Mouse (Mus musculus): ENCODE measurements around the gene Dchs1.
A peak's percentile ranks its signal among the peaks of the same experiment; 100 is the strongest.

Gene Dchs1

DNA sequence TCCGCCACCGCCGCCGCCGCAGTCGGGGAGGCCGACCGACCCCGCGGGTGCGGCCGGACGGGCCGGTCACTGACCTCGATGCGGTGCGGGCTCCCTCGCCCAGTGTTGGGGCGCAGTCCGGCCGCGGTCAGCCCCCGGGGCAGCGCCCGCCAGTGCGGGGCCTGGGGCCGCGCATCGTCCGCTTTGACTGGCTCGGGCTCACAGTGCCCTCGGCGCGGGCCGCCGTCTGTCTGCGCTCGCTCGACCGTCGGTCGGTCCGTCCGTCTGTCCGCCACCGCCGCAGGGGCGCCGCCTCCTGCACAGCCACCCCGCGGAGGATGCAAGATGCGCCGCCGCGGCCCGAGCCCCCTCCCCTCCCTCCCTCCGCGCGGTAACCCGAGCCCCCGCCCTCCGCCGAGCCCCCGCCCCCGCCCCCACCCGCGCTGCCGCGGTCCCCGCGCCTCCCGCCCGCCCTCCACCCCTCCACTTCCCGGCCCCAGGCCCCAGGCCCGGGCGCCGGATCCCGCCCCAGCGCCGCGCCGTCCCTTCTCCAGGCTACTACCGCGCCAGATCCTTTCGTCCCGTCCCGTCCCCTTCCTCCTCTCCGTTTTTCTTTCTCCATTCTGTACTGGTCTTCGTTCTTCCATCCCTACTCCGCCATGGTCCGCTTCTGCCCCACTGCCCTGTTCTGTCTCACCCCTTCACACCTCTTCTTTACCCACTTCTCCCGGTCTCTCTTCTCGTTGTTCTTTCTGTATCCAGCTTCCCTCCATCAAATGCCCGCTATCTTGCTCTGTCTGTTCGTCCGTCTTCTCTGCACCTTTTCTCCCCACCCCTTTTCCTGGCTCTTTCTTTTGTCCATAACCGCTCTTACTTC lies at the start of gene Dchs1:
Gene Dchs1, minus strand, starts transcription at position 370 of the 856 bp plus-strand sequence.
- no peak for DNase-seq

DNA sequence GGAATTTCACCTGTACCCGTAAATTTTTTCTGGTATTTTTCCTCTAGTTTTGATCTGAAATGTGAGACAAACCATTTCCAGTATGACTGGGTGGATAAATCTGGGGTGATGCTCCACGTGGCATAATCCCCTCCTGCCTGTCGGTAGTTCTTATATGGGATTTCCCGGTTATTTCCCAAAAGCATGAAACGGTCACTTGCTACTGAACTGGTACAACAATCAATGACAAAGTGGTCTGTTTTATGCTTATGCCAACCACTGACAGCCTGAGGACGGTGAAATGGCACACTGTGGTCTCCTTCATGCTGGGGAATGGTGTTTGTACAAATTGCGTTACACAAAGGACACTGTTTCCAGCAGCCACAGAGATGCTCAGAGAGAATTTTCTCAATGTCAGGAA lies 36.8 kb upstream of the Dchs1 start:
- no peak for DNase-seq

DNA sequence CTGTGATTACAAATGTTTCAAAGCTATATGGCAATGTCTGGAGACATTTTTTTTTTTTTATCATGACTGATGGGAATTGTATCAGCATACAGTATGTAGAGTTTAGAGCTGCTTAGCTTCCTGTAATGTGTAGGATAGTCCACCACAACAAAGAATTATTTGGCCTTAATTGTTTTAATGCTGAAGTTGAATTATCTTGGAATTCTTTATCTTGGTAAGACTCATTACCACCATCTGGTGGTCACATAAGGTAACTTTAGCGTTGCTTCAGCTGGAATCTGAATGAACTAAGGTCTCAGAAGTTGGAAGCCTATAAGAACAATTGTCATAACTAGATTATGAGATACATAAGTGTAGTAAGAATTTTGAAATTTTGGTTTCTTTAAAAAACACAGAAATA lies 31.0 kb upstream of the Dchs1 start:
- DNase-seq, result peak; percentile 57

DNA sequence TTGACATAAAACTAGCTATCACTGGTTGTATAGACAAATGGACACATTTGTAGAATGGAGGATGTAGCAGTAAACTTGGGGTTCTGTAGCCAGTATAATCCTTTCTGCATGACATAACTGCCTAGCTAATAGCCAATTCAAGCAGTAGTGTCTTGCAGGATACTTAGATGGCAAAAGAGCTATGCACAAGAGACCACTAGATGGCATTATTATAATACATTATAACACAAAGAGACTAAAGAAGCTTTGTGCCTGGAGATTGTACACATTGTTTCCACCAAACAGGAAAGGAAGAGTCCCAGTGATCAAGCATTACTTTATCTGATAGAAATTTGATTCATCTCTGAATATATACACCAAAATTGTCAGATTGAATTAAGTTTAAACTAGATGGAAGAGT lies 29.3 kb upstream of the Dchs1 start:
- no peak for DNase-seq

DNA sequence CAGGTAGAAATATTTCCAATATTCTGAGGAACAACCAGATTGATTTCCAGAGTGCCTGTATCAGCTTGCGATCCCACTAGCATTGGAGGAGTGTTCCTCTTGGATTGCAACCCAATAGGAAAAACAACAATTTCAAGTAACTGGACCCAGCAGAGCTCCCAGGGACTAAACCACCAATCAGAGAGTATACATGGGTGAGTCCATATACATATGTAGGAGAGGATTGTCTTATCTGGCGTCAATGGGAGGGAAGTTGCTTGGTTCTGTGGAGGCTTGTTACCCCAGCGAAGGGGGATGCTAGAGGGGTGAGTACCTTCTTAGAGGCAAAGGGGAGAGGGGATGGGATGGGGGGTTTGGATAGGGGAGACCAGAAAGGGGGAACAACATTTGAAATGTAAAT lies 25.9 kb upstream of the Dchs1 start:
- no peak for DNase-seq

DNA sequence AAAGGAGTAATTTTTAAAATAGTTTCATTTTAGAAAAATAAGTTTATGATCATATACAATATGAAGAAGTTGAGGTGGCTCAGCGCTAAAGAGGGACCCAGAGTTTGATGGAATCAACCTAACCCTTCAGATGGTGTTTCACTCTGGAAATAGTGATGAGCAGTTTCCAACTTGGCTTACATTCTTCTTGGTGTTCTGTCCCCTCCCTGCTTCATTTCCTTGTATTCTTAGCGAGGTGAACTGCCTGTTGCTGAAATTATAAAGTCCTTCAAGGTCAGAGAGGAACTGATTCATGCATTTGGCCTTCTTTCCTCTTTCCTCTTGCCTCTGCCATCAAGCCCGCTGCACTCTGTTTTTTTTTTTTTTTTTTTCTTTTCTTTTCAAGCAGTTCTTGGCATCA lies 25.1 kb upstream of the Dchs1 start:
- peak; percentile 27 for DNase-seq

DNA sequence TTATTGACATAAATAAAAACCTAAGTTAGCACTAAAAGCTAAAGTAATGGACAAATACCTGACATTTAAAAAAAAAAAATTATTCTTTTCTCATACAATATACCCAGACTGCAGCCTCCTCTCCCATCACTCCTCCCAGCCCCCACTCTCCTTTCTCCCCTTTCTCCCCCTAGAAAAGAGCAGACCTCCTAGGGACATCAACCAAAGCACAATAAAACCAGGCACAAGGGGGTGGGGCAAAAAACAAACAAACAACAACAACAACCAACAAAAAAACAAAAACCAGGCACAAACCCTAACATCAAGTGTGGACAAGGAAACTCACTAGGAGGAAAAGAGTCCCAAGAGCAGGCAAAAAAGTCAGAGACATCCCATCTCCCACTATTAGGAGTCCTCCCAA lies 24.1 kb upstream of the Dchs1 start:
- DNase-seq, result peak; percentile 35

DNA sequence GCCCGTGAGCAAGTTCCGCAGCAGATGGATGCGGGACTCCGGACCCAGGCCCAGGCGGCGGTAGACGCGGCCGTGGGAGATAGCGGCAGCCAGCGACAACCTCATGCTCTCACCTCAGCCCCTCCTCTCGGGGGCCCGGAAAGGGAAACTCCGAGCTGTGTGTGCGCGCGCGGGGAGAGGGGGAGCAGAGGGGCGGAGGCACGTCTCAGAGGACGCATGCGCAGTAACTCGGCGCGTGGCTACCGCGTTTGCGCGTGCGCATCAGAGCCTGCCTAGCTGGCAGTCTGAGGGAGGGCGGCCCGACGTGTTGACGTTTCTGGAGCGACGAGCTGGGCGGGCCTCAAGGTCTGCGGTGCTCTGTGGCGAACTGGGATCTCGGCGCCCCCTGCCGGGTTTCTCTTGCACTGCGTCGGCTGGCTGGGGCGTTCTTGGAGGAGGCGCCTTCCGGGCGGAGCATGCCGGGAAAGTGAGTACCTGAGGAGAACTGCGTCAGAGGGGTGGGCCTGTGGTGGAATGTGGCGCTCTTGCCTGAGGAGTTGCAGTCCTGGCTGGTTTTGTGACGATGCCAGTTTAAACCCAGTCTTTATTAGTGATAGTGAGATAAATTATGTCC lies 23.5 kb upstream of the Dchs1 start, which contains the start of gene Mrpl17:
Gene Mrpl17, minus strand, starts transcription at position 223 of the 613 bp plus-strand sequence.
- DNase-seq, result peak; percentile 100

DNA sequence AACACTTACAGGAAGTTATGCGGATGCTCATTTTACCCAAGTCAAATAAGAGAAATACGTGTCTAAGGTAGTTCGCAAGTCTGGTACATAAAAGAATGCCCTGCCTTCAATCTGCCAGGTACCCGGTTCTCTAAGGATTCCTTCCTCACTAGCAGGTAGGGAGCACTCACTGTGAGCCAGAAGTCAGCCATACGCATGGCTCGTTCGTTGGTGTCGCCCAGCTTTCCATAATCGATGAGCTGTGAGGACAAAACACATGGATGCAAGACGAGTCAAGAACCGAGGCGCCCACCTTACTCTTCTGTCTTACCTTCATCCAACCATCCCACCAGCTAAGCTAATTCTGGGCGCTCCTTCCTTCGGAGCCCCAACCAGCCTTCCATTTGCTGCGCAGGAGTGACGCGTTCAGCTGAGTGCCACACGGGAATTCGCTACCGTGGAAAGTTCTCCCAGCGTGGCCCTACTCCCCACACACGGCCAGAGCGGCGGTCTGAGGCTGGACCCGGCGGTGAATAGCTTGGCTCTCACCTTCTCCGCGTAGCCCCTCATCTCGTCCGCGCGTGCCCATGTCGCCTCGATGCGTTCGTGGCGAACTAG lies 22.9 kb upstream of the Dchs1 start:
- no peak for DNase-seq

DNA sequence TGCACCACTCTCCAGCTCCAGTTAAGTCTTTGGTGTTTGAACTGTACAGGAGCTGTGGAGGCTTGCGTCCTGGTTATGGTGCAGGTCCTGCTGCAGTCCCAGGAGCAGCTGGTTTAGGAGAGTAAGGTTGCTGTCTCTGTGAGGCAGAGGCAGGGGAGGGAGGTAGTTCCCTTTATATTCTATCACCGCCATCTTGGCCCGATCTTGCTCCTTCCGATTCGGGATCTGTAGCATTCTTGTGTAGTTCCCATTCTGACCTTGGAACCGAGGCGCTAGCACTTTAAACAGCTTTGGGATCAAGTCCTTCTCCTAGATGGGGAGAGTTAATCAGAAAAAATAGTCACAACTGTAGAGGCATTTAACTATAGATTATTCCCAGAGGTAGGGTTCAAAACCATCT lies 22.4 kb upstream of the Dchs1 start:
- no peak for DNase-seq

DNA sequence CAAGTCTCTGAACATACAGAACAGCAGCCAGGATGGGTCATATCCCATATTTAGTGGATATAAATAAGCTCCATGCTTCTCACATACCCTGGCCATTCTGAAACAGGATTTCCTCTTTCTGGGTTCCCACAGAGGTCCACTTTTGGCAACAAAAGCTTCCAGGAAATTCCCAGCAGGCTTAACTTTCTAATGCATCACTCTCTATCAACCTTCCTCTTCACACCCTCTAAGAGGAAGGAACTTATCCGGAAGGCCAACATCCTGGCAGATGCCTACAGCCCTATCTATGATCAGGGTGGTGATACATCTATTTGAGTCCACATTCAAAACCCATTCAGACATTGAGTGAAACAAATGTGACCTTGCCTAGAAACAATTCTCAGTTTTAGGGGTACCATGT lies 20.9 kb upstream of the Dchs1 start:
- peak; percentile 64 for DNase-seq

DNA sequence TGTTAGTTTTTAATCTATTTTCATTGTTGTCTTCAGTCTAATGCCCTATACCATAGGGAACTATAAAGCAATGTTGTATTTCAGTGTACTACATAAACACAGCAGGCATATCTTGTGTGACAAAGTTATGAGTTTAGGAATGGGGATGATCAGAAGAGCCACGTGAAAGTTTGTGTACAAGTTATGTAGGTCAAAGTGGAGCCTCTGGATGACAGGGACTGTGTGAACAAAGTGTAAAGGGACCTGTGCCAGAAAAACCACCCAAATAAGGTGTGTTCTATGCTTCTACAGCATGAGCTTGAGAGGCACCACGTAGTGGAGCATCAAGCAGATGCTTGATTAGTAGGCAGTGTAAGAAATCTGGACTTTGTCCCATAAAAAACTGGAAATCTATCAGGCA lies 19.3 kb upstream of the Dchs1 start:
- no peak for DNase-seq

DNA sequence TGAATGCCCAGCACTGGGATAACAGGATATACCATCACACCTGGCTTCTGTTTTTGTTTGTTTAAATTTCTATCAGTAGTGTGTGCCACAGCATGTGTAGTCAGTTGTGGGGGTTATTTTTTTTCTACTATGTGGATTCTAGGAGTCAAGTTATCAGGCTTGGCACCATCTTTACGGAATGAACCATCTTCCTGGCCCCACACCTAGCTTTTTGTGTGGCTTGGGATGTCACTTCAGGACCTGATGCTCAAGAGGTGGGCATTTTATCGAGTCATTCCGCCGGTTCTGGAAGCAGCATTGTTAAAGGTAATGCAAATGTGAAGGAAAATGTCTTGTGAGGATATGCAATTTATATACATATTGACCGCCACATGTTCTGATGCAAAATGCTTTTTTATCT lies 18.7 kb upstream of the Dchs1 start:
- DNase-seq, result no peak

DNA sequence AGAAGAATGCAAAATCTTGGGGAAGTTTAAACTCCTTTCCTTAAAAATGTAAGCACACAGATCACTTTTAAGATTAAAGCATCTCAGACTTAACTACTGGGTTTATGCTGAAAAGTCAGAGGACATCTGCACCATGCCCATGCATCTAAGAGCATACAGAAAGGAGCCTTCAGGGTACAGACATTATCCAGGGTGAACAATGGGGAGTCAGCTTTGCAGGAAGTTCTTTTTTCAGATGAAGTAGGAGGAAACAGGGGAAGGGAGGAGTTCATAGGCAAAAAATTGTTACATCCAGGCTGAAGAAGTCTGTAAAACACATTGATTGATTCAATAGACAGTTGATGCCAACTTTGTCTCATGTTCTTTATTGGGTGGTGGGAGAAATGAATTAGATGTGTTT lies 16.0 kb upstream of the Dchs1 start:
- DNase-seq, result no peak

DNA sequence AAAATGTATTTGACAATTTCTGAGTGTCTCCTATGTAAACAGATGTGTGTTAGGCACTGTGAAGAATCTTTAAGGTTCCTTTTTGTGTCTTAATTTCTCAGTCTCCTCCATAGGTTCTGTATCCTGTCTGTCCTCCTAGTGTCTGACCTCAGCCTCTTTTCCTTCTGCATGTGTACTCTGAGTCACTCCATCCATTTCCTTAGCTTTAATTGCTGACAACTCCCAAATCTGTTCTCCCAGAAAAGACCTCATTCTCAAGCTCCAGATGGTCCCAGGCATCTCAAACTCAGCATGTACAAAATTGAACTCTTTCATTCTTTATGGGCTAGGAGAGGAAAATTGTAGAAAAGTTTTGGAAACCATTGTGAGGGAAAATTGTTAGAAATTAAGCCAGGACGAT lies 15.3 kb upstream of the Dchs1 start:
- DNase-seq, result no peak

DNA sequence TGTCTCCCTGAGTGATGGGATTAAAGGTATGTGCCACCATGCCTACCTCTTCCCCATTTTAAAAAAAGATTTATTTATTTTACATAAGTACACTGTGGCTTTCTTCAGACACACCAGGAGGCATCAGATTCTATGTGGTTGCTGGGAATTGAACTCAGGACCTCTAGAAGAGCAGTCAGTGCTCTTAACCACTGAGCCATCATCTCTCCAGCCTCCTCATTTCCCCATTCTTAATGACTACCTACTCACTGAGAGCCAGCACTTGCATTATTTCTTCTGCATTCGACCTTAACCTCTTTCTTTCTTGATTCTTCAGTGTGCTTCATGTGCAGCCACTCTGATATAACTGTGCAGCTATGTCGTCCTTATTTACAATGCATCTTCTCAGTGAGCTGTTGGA lies 14.9 kb upstream of the Dchs1 start:
- no peak for DNase-seq

DNA sequence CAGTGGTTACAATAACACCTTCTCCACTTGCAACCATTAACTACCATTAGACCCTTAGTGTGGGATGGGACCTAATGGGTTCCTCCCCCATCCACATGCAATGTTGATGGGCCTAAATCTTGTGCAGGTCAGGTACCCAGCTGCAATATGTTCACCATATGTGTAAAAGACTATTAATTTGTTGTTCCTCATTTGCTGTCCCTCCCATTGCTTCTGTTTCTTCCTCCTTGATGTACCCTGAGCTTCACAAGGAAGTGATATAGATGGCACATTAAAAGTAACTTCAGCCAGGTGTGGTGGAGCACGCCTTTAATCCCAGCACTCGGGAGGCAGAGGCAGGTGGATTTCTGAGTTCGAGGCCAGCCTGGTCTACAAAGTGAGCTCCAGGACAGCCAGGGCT lies 9.5 kb upstream of the Dchs1 start:
- DNase-seq, result no peak

DNA sequence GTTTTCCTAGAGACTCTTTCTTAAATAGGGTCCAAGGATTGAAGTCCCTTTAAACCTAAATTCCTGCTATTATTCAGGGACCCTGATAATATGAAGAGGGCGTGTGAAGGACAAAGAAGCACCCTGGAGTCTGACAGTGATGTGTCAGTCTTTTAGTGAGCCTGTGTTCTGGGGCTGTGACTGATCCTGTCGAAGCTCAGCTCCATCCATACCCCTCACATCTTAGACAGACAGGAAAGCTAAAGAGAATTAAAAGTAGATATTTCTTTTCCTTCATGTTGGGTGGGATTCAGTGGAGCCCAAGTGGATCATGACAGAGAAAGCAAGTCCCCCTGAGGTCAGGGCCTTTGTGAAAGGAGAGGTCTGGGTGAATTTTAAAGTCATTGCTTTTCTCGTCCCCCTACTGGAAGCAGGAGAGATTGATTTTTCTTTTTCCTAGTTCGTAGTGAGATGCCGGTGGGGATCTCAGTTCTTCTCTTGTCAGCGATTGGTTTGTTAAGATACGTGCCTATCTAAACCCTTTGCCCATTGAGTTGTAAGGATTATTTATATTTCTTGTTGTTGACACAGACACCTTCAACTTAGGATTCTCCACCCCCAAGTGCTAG lies 8.4 kb upstream of the Dchs1 start:
- DNase-seq, result no peak

DNA sequence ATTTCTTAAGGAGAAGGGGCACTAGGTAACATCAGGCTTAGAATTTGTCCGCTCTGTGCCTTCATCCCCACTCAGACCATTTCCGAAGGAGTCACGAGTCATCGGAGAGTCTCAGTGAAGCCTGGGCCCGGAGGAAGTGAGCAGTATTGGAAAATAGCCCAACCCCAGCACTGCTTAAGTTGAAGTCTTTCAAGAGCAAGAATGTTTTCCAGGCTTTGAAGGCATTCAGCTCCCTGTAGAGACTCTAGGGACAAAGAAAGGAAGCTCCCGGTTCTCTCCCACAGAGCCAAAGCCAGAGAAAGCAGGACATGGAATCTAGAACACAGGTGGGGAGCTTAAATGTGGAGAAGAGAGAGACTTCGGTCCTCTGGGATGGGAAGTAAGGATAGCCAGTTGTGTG lies 6.2 kb upstream of the Dchs1 start:
- peak; percentile 34 for DNase-seq

DNA sequence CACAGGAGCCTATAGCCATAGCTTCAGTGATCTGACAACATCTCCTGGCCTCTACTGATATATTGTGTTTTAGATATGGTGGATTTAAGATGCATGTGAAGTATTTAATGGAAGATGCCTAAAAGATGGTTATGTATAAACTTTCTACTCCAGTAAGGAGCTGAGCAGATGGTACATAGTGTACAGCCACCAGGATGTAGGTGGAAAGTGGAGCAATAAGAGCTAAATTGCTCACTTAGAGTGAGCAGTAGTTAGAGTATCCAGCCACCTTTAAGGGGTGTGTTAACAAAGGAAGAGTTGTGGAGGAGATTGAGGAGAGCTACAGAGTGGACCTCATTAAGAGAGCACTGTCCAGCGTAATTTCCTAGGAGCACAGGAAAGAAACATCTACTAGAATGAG lies 3.7 kb upstream of the Dchs1 start:
- no peak for DNase-seq

DNA sequence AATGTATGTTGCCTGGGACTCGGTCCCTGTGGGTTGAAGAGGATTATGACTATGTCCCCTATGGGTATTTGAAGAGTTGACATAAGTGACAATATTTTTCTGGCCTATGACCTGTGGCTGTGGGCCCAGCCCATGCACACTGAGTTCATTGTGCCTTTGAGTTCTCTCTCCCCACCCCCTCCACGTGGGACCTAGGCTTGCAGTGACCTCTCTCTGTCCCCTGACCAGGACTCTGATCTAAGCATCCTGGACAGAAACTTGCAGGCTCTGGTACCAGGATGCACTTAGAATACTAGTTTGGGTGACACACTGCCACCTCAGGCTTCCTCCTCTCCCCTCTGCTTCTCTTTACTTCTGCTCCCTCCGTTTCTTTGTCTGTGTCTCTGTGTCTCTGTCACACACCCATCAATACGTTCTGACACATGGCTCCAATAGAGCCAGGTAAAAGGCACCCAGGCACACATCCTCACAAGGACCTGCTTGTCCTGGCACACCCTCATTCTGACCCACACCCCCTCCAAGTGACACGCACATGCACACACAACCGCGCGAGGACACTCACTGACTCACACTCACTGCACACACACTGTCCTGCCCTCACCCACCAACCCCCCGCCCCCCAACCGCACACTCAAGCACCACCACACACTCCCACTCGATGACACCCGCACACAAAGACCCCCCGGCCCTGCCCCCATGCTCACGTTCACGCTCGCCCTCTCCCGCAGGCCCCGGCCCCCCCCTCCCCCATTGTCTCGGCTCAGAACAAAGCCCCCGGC lies 759 bp downstream of the Dchs1 start:
- no peak for DNase-seq

DNA sequence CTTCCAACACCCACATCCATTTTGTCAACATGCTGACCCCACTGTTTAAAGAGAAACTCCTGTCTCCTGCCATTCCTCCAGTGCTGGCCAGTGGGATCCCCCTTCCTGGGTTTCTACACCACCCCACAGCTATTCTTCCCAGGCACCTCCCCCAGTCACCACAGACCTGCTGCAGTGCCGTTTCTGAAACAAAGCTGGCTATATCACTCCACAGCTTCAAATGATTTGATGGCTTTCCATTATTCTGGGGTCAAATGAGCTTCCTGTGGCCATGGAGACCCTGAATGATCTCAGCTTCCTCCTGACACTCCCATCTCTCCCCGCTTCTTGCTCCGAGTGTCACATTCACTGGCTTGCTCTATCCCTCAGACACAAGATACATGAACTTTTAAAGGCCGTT lies 2.9 kb downstream of the Dchs1 start:
- no peak for DNase-seq

DNA sequence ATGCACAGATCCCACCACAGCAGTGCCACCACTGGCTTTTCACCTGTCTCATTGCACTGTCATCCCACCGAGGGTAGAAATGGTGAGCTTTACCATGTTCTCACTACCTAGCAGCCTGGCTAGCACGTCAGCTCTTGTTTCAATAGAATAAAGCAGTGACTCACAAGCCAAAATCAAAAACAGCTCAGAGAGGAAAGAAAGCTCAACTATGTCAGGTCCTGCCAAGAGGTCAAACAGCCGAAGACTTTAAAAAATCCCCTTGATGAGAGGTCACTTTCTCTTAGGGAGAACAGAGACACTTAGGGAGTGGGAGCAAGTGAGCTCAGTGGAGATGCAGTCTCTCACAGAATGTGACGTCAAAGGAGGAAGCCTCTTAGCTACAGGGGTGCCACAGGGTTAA lies 3.6 kb downstream of the Dchs1 start:
- DNase-seq, result no peak
